14 mouse cellular contexts compared by ENCODE assay signal in genomic region chr4:105467811-105468210, GRCm38 (mm10).
"Had no signal": no experiment of that assay in that cellular context is flagged by ENCODE, and none has a peak within 500 bp of the region (broad histone marks: within the 10 kb centered on the region; RNA-seq: fewer than 3 reads in every experiment).

No protein-coding gene starts in this region.

- H3K36me3 ChIP-seq: midbrain, embryonic 10.5 days; midbrain, embryonic 12.5 days; neural tube, embryonic 12.5 days had no signal

- H3K27me3 ChIP-seq: midbrain, embryonic 12.5 days; neural tube, embryonic 12.5 days had no signal

- H3K9me3 ChIP-seq: midbrain, embryonic 10.5 days; midbrain, embryonic 12.5 days; neural tube, embryonic 12.5 days had no signal

- H3K4me3 ChIP-seq: midbrain, embryonic 10.5 days; midbrain, embryonic 12.5 days; neural tube, embryonic 12.5 days had no signal

- H3K27ac ChIP-seq: liver, embryonic 14.5 days; midbrain, embryonic 10.5 days; midbrain, embryonic 12.5 days; neural tube, embryonic 12.5 days had no signal

- ATAC-seq: midbrain, embryonic 16.5 days had no signal

- H3K9ac ChIP-seq: liver, embryonic 14.5 days; lung, embryonic 14.5 days; midbrain, embryonic 12.5 days; neural tube, embryonic 12.5 days had no signal

- H3K4me1 ChIP-seq: midbrain, embryonic 10.5 days; midbrain, embryonic 12.5 days; neural tube, embryonic 12.5 days had no signal

- DNase-seq: lung, adult 18-20 months; lung, embryonic 14.5 days; lung, postnatal 10 days; lung, postnatal 4 days; midbrain, embryonic 14.5 days; right cerebral cortex, postnatal 14 days; thymus, adult 2 months; thymus, postnatal 25 days; thymus, postnatal 4 days had no signal

- H3K4me2 ChIP-seq: lung, embryonic 14.5 days; midbrain, embryonic 12.5 days; neural tube, embryonic 12.5 days had no signal
